Mouse (Mus musculus) MEL (cell line): ENCODE results near the gene Serping1. TPM values are rescaled to one million over a fixed set of nuclear protein-coding genes. Genes with fewer than 3 reads are reported as not detected.

Experiments used
- DNase-seq: peaks from one replicate; pipeline ENCODE4 v3.0.0; 2011; ENCODE audit warnings: low read depth, low spot score
- H3K27ac ChIP-seq: 2 replicates; pipeline ENCODE4 v1.5.1; 2012; ENCODE audit warnings: low read depth, mild to moderate bottlenecking, control low read depth, low read length, moderate library complexity; ENCODE audit not compliant: control insufficient read depth
- H3K27me3 ChIP-seq, 2 experiments: fragments of 150-350 bp in 1 of 2; sonication (generic) in 1 of 2; 2 replicates each; pipeline ENCODE4 v1.6.1; 2012; ENCODE audit warnings: low read length in 2 of 2, mild to moderate bottlenecking in 2 of 2, improper control_type of control experiment in 1 of 2, moderate library complexity in 1 of 2; ENCODE audit not compliant: insufficient read depth in 2 of 2, control insufficient read depth in 1 of 2
- H3K36me3 ChIP-seq, 2 experiments: 2 replicates each; pipeline ENCODE4 v1.6.1; 2012 to 2014; ENCODE audit warnings: low read length in 2 of 2, improper control_type of control experiment in 1 of 2, inconsistent platforms in 1 of 2, mild to moderate bottlenecking in 1 of 2; ENCODE audit not compliant: insufficient read depth in 2 of 2, control insufficient read depth in 1 of 2
- H3K4me1 ChIP-seq, 2 experiments: fragments of 150-350 bp in 1 of 2; sonication (generic) in 1 of 2; 2 replicates each; pipeline ENCODE4 v1.6.1; 2012; ENCODE audit warnings: low read length in 2 of 2, improper control_type of control experiment in 1 of 2, mild to moderate bottlenecking in 1 of 2; ENCODE audit not compliant: insufficient read depth in 2 of 2, control insufficient read depth in 1 of 2
- H3K4me3 ChIP-seq, 2 experiments: fragments of 150-350 bp in 1 of 2; sonication (generic) in 1 of 2; 2 replicates each; pipeline ENCODE4 v1.5.1; 2012; ENCODE audit warnings: low read depth in 2 of 2, low read length in 2 of 2, mild to moderate bottlenecking in 2 of 2, moderate library complexity in 2 of 2, control low read depth in 1 of 2, improper control_type of control experiment in 1 of 2; ENCODE audit not compliant: control insufficient read depth in 1 of 2, insufficient read depth in 1 of 2
- H3K79me2 ChIP-seq: 2 replicates; pipeline ENCODE4 v1.6.1; 2012; ENCODE audit warnings: mild to moderate bottlenecking, low read length, moderate library complexity; ENCODE audit not compliant: control insufficient read depth, poor library complexity, insufficient read depth
- H3K9ac ChIP-seq: 2 replicates; pipeline ENCODE4 v1.6.1; 2012; ENCODE audit warnings: low read depth, mild to moderate bottlenecking, control low read depth, low read length, moderate library complexity; ENCODE audit not compliant: control insufficient read depth, poor library complexity, severe bottlenecking
- H3K9me3 ChIP-seq: fragments of 150-350 bp; sonication (generic); replicated peaks from 2 replicates; pipeline ENCODE4 v1.6.1; 2012; ENCODE audit warnings: mild to moderate bottlenecking, low read length, improper control_type of control experiment, moderate library complexity; ENCODE audit not compliant: insufficient read depth
- BHLHE40 ChIP-seq: IDR thresholded peaks from 2 replicates; pipeline ENCODE4 v1.6.1; 2012; ENCODE audit warnings: low read depth, mild to moderate bottlenecking, inconsistent platforms, low read length, improper control_type of control experiment, borderline replicate concordance
- CHD1 ChIP-seq: IDR thresholded peaks from 2 replicates; pipeline ENCODE4 v1.6.1; 2012; ENCODE audit warnings: low read depth, mild to moderate bottlenecking, inconsistent platforms, low read length, improper control_type of control experiment
- CHD2 ChIP-seq: IDR thresholded peaks from 2 replicates; pipeline ENCODE4 v1.6.1; 2011; ENCODE audit warnings: low read length, improper control_type of control experiment
- CTCF ChIP-seq, 3 experiments: IDR thresholded peaks in 2 of 3; conservative IDR thresholded peaks in 1 of 3; 2 replicates each; pipeline ENCODE4 v1.5.1; 2011 to 2012; ENCODE audit warnings: low read length in 3 of 3, low read depth in 2 of 3, mild to moderate bottlenecking in 2 of 3, improper control_type of control experiment in 1 of 3, inconsistent platforms in 1 of 3, mixed read lengths in 1 of 3, moderate library complexity in 1 of 3; ENCODE audit not compliant: control insufficient read depth in 1 of 3, insufficient read depth in 1 of 3, poor library complexity in 1 of 3, severe bottlenecking in 1 of 3
- E2F4 ChIP-seq: IDR thresholded peaks from 2 replicates; pipeline ENCODE4 v1.6.1; 2011; ENCODE audit warnings: low read depth, low read length, improper control_type of control experiment, borderline replicate concordance
- ELF1 ChIP-seq: IDR thresholded peaks from 2 replicates; pipeline ENCODE4 v1.6.1; 2014; ENCODE audit warnings: low read depth, mild to moderate bottlenecking, inconsistent platforms, low read length, improper control_type of control experiment, moderate library complexity
- EP300 ChIP-seq, 2 experiments: IDR thresholded peaks; 2 replicates each; pipeline ENCODE4 v1.6.1; 2011; ENCODE audit warnings: improper control_type of control experiment in 2 of 2, low read length in 2 of 2, low read depth in 1 of 2, mild to moderate bottlenecking in 1 of 2
- ETS1 ChIP-seq: IDR thresholded peaks from 2 replicates; pipeline ENCODE4 v1.6.1; 2012; ENCODE audit warnings: low read depth, mild to moderate bottlenecking, inconsistent platforms, low read length, improper control_type of control experiment, moderate library complexity
- GABPA ChIP-seq: IDR thresholded peaks from 2 replicates; pipeline ENCODE4 v1.6.1; 2012; ENCODE audit warnings: low read depth, mild to moderate bottlenecking, inconsistent platforms, low read length, improper control_type of control experiment, moderate library complexity
- GATA1 ChIP-seq: IDR thresholded peaks from 2 replicates; pipeline ENCODE4 v1.6.1; 2011; ENCODE audit warnings: low read depth, low read length, improper control_type of control experiment
- JUND ChIP-seq: IDR thresholded peaks from 2 replicates; pipeline ENCODE4 v1.6.1; 2011; ENCODE audit warnings: low read depth, mild to moderate bottlenecking, improper control_type of control experiment, low read length
- MAFK ChIP-seq: IDR thresholded peaks from 2 replicates; pipeline ENCODE4 v1.6.1; 2011; ENCODE audit warnings: low read depth, mild to moderate bottlenecking, low read length, improper control_type of control experiment, borderline replicate concordance
- MEF2A ChIP-seq: IDR thresholded peaks from 2 replicates; pipeline ENCODE4 v1.6.1; 2014; ENCODE audit warnings: low read depth, mild to moderate bottlenecking, inconsistent platforms, low read length, improper control_type of control experiment; ENCODE audit not compliant: poor library complexity, insufficient replicate concordance, severe bottlenecking; ENCODE audit errors: extremely low read depth
- MXI1 ChIP-seq: IDR thresholded peaks from 2 replicates; pipeline ENCODE4 v1.6.1; 2011; ENCODE audit warnings: mild to moderate bottlenecking, low read depth, low read length, improper control_type of control experiment
- MYB ChIP-seq: IDR thresholded peaks from 2 replicates; pipeline ENCODE4 v1.6.1; 2011; ENCODE audit warnings: mild to moderate bottlenecking, low read depth, low read length, improper control_type of control experiment
- NELFE ChIP-seq: IDR thresholded peaks from 2 replicates; pipeline ENCODE4 v1.6.1; 2011; ENCODE audit warnings: low read depth, low read length, improper control_type of control experiment
- POLR2AphosphoS2 ChIP-seq: IDR thresholded peaks from 2 replicates; pipeline ENCODE4 v1.6.1; 2011; ENCODE audit warnings: low read length, improper control_type of control experiment
- POLR2AphosphoS5 ChIP-seq: IDR thresholded peaks from 2 replicates; pipeline ENCODE4 v1.6.1; 2012; ENCODE audit warnings: low read depth, borderline replicate concordance, mild to moderate bottlenecking, inconsistent platforms, low read length, moderate library complexity, mixed read lengths
- RAD21 ChIP-seq: IDR thresholded peaks from 2 replicates; pipeline ENCODE4 v1.6.1; 2011; ENCODE audit warnings: mild to moderate bottlenecking, low read depth, low read length, improper control_type of control experiment
- SIN3A ChIP-seq: IDR thresholded peaks from 2 replicates; pipeline ENCODE4 v1.6.1; 2012; ENCODE audit warnings: low read length, improper control_type of control experiment, inconsistent platforms
- TAL1 ChIP-seq: IDR thresholded peaks from 2 replicates; pipeline ENCODE4 v1.6.1; 2012; ENCODE audit warnings: mild to moderate bottlenecking, inconsistent platforms, low read length, moderate library complexity, mixed read lengths
- UBTF ChIP-seq: IDR thresholded peaks from 2 replicates; pipeline ENCODE4 v1.6.1; 2012; ENCODE audit warnings: low read depth, mild to moderate bottlenecking, inconsistent platforms, low read length, improper control_type of control experiment, moderate library complexity, borderline replicate concordance; ENCODE audit not compliant: insufficient read depth
- ZC3H11A ChIP-seq: IDR thresholded peaks from 2 replicates; pipeline ENCODE4 v1.6.1; 2012; ENCODE audit warnings: low read depth, mild to moderate bottlenecking, inconsistent platforms, low read length, improper control_type of control experiment
- ZKSCAN1 ChIP-seq: IDR thresholded peaks from 2 replicates; pipeline ENCODE4 v1.6.1; 2012; ENCODE audit warnings: low read depth, mild to moderate bottlenecking, inconsistent platforms, low read length, improper control_type of control experiment, moderate library complexity
- ZNF384 ChIP-seq: IDR thresholded peaks from 2 replicates; pipeline ENCODE4 v1.6.1; 2012; ENCODE audit warnings: low read depth, mild to moderate bottlenecking, inconsistent platforms, low read length, improper control_type of control experiment
- polyA plus RNA-seq, 2 experiments: library from polyadenylated mRNA; stranded (reverse) in 1 of 2; unstranded in 1 of 2; fragments of >175 nt in 1 of 2; fragments of >200 nt in 1 of 2; gene quantifications; 2 replicates each; pipeline versions ENCODE4 v1.2.1 to v1.2.4; 2012; ENCODE audit warnings: low replicate concordance in 2 of 2, low read depth in 1 of 2; ENCODE audit not compliant: insufficient read length in 2 of 2, insufficient read depth in 1 of 2, missing spikeins in 1 of 2
- total RNA-seq: library from RNA; depleted of rRNA; stranded (reverse); fragments of 300-350 nt; gene quantifications from 2 replicates; pipeline ENCODE4 v1.2.3, GENCODE M21; 2012

Gene Serping1
- total and polyA plus RNA-seq, 3 experiments: not detected

- Histone ChIP-seq H3K27ac (peak overlapping the region; percentile 98), H3K9ac (peak overlapping the region; percentile 99), H3K4me1 (peaks cover 7 to 16% of the 10 kb centered on the region in 2 experiments), H3K36me3 (peaks cover 0 to 22% of the 10 kb centered on the region in 2 experiments; a peak in 2 of 4 replicates), H3K79me2 (peaks cover 25% of the 10 kb centered on the region), H3K4me3 (peak overlapping the region; percentile 61 to 92), H3K9me3 (no peaks in the 10 kb centered on the region), H3K27me3 (no peaks in the 10 kb centered on the region)
- DNase-seq: peak; percentile 68
- TF ChIP-seq E2F4 (no peak), NELFE (peak; percentile 27; the same call in 1 of the 2 replicates), MXI1 (peak; percentile 64; the same call in 1 of the 2 replicates), CHD1 (peak; percentile 69; the same call in 1 of the 2 replicates), GABPA (0 out of 2 replicates have a peak, but pooled peaks have one; percentile 21), ZNF384 (peak; percentile 71), POLR2AphosphoS2 (peak; percentile 48; the same call in 1 of the 2 replicates), UBTF (no peak), ELF1 (no peak), JUND (peak; percentile 97), SIN3A (peak; percentile 70), ETS1 (0 out of 2 replicates have a peak, but pooled peaks have one; percentile 18)
Observed at GRCm38 (mm10) chr2:84716423-84717355, 58.6 kb downstream of the Serping1 start.

- Histone ChIP-seq H3K4me1 (peaks cover 0 to 9% of the 10 kb centered on the region in 2 experiments; a peak in 2 of 4 replicates), H3K79me2 (peaks cover 28% of the 10 kb centered on the region), H3K27me3 (no peaks in the 10 kb centered on the region), H3K4me3 (peak overlapping the region; percentile 61 to 92), H3K36me3 (peaks cover 0 to 18% of the 10 kb centered on the region in 2 experiments; a peak in 3 of 4 replicates), H3K9me3 (no peaks in the 10 kb centered on the region), H3K9ac (peak overlapping the region; percentile 99), H3K27ac (peak overlapping the region; percentile 98)
- DNase-seq: peak; percentile 98
- TF ChIP-seq GABPA (no peak), SIN3A (peak; percentile 83), E2F4 (0 out of 2 replicates have a peak, but pooled peaks have one; percentile 19), MEF2A (no peak), RAD21 (no peak), BHLHE40 (no peak), MYB (0 out of 2 replicates have a peak, but pooled peaks have one; percentile 44), ETS1 (no peak; the same call in 1 of the 2 replicates), TAL1 (no peak), UBTF (no peak), POLR2AphosphoS5 (no peak), CTCF (IDR thresholded peaks at IDR 0.05 in 2 of 3, conservative IDR thresholded peaks at IDR 0.05 in 1 of 3; ENCODE audit: control insufficient read depth in 1 of 3, insufficient read depth in 1 of 3, low read depth in 2 of 3, low read length in 3 of 3, poor library complexity in 1 of 3, severe bottlenecking in 1 of 3) (no peak), EP300 (IDR thresholded peaks at IDR 0.05; ENCODE audit: low read depth in 1 of 2, low read length in 2 of 2) (no peak), CHD2 (no peak; the same call in 1 of the 2 replicates), ZC3H11A (no peak), GATA1 (no peak), ZKSCAN1 (peak; percentile 68; the same call in 1 of the 2 replicates), ELF1 (0 out of 2 replicates have a peak, but pooled peaks have one; percentile 30), MAFK (no peak)
Observed at GRCm38 (mm10) chr2:84715562-84716361, 59.5 kb downstream of the Serping1 start.
